Mouse (Mus musculus) liver, postnatal 0 days (tissue): ENCODE data around the gene Etv1. TPM values are rescaled to one million over a fixed set of nuclear protein-coding genes. Genes with fewer than 3 reads are reported as not detected.

Experiments
- ATAC-seq: fragments of 200-750 bp; cut with Nextera tagmentation; 2 replicates; pipeline ENCODE4 v1.8.0; 2017; ENCODE audit warnings: mild to moderate bottlenecking, moderate library complexity
- DNase-seq: peaks from one replicate; pipeline ENCODE4 v3.0.0-alpha.2; 2016
- H3K27ac ChIP-seq: fragments of 300-500 bp; sonication (generic); 2 replicates; pipeline ENCODE4 v1.5.1; 2014; ENCODE audit warnings: antibody characterized with exemption, moderate library complexity, mild to moderate bottlenecking, low read depth
- H3K27me3 ChIP-seq: fragments of 300-500 bp; sonication (generic); 2 replicates; pipeline ENCODE4 v1.6.1; 2014; ENCODE audit warnings: low read length, control low read depth, mixed read lengths; ENCODE audit not compliant: insufficient read depth
- H3K36me3 ChIP-seq: fragments of 300-500 bp; sonication (generic); replicated peaks from 2 replicates; pipeline ENCODE4 v1.6.1; 2014; ENCODE audit warnings: mild to moderate bottlenecking, control low read depth, low read length, moderate library complexity, mixed read lengths; ENCODE audit not compliant: insufficient read depth
- H3K4me1 ChIP-seq: fragments of 300-500 bp; sonication (generic); 2 replicates; pipeline ENCODE4 v1.6.1; 2014; ENCODE audit warnings: antibody characterized with exemption, mild to moderate bottlenecking, control low read depth; ENCODE audit not compliant: insufficient read depth
- H3K4me2 ChIP-seq: fragments of 300-500 bp; sonication (generic); 2 replicates; pipeline ENCODE4 v1.6.1; 2014; ENCODE audit warnings: low read depth, mild to moderate bottlenecking, low read length, moderate library complexity, mixed read lengths
- H3K4me3 ChIP-seq: fragments of 300-500 bp; sonication (generic); 2 replicates; pipeline ENCODE4 v1.5.1; 2014; ENCODE audit warnings: low read depth, low read length
- H3K9ac ChIP-seq: fragments of 300-500 bp; sonication (generic); replicated peaks from 2 replicates; pipeline ENCODE4 v1.6.1; 2014; ENCODE audit warnings: mild to moderate bottlenecking, moderate library complexity
- H3K9me3 ChIP-seq: fragments of 300-500 bp; sonication (generic); 2 replicates; pipeline ENCODE4 v1.6.1; 2016; ENCODE audit warnings: mild to moderate bottlenecking, control low read depth, low read length, mixed read lengths
- CTCF ChIP-seq: sonication (generic); IDR thresholded peaks from 2 replicates; pipeline ENCODE4 v1.5.1; 2016; ENCODE audit warnings: antibody characterized with exemption, low read depth
- EP300 ChIP-seq: IDR thresholded peaks from 2 replicates; pipeline ENCODE4 v1.6.1; 2016; ENCODE audit warnings: antibody characterized with exemption, low read depth, mild to moderate bottlenecking
- WGBS: fragments of 180-500 bp; shearing (Covaris S2); extraction: QIAGEN DNeasy Blood & Tissue Kit; methylation state at CpG from one replicate; pipeline ENCODE4 v1.1.7; 2014; ENCODE audit not compliant: insufficient replicate concordance; 5-methylcytosine and 5-hydroxymethylcytosine counted together
- polyA plus RNA-seq: library from polyadenylated mRNA; unstranded; fragments of >200 nt; fragmentation: Nextera tagmentation; extraction: Ambion mirVana; gene quantifications from 2 replicates; pipeline ENCODE4 v1.2.1, GENCODE M21; 2015

Etv1 gene
- polyA plus RNA-seq, 1 experiment from 2014 or later = 1.1 TPM

DNA sequence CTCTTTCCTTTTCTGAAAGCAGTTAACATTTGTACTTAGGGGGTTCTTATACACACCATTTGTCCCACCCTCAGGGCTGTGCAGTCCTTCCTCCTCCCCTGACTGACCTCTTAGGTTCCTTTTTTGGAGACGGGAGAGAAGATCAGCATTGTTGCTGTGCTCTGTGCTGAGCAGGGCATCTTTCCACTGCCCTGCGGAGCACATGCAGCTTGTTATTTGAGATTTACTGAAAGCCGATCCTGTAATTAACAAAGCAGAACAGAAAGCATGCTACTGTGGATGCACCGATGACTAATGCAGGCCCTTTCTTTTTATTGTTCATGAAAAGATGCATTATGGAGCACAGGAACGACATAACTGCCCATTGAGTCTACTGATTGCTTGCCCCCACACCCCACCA lies 75.1 kb downstream of the Etv1 start:
- Histone ChIP-seq H3K4me3 (no peak overlapping the region), H3K27me3 (no peaks in the 10 kb centered on the region), H3K9ac (no peak overlapping the region), H3K36me3 (no peaks in the 10 kb centered on the region), H3K9me3 (no peaks in the 10 kb centered on the region), H3K27ac (no peak overlapping the region), H3K4me2 (no peak overlapping the region), H3K4me1 (no peaks in the 10 kb centered on the region)
- no peak for ATAC-seq
- 68% methylated on average over 5 of the region's 5 CpGs for WGBS
- no peak for DNase-seq
- TF ChIP-seq CTCF (no peak), EP300 (no peak)

DNA sequence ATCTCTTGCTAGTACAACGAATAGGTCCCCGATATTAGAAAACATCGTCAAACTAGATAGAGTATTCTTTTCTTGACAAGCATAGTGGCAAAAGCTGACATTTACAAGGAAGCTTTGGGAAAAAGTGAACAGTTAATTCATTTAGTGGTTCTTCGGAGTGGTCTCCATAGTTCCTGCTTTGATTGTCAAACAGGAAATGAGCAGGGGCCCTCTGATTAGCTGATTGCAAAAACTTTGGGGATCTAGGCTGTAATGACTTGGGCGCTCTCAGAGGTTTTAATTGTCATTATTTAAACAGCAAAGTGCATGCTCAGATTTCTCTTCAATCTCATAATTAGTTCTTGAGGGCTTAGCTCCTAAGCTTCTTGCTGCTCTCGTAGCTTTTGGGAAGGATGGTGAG lies 75.6 kb downstream of the Etv1 start:
- 68% methylated on average over 6 of the region's 6 CpGs for WGBS
- H3K9me3 ChIP-seq = no peaks in the 10 kb centered on the region
- no peak overlapping the region for H3K4me2 ChIP-seq
- no peaks in the 10 kb centered on the region for H3K36me3 ChIP-seq
- no peak overlapping the region for H3K27ac ChIP-seq
- DNase-seq = no peak
- ATAC-seq = no peak
- no peak for TF ChIP-seq CTCF
- no peak for TF ChIP-seq EP300
- H3K4me1 ChIP-seq = no peaks in the 10 kb centered on the region
- no peak overlapping the region for H3K9ac ChIP-seq
- H3K4me3 ChIP-seq = no peak overlapping the region
- H3K27me3 ChIP-seq = no peaks in the 10 kb centered on the region

DNA sequence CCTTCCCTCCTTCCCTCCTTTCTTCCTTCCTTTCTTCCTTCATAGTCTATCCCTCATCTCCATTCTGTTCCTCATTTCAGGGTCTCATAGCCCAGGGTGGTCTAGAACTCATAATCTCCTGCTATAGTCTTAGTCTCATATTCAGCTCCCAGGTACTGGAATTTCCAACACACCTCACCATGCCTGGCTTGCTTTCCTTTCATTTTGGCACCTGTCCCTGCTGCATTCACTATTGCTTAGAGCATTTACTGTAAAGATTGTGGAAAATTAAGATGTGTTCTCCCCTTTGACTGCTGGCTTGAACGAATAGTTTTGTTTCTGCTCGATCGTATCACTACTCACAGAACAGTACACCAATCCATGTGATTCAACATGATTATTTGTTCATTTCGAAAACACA lies 80.5 kb downstream of the Etv1 start:
- WGBS = 81% methylated on average over 4 of the region's 4 CpGs
- TF ChIP-seq EP300 (no peak), CTCF (no peak)
- Histone ChIP-seq H3K27ac (no peak overlapping the region), H3K9ac (no peak overlapping the region), H3K4me2 (no peak overlapping the region), H3K4me3 (no peak overlapping the region), H3K9me3 (no peaks in the 10 kb centered on the region), H3K4me1 (no peaks in the 10 kb centered on the region), H3K27me3 (no peaks in the 10 kb centered on the region), H3K36me3 (no peaks in the 10 kb centered on the region)
- ATAC-seq (no peak), DNase-seq (no peak)

DNA sequence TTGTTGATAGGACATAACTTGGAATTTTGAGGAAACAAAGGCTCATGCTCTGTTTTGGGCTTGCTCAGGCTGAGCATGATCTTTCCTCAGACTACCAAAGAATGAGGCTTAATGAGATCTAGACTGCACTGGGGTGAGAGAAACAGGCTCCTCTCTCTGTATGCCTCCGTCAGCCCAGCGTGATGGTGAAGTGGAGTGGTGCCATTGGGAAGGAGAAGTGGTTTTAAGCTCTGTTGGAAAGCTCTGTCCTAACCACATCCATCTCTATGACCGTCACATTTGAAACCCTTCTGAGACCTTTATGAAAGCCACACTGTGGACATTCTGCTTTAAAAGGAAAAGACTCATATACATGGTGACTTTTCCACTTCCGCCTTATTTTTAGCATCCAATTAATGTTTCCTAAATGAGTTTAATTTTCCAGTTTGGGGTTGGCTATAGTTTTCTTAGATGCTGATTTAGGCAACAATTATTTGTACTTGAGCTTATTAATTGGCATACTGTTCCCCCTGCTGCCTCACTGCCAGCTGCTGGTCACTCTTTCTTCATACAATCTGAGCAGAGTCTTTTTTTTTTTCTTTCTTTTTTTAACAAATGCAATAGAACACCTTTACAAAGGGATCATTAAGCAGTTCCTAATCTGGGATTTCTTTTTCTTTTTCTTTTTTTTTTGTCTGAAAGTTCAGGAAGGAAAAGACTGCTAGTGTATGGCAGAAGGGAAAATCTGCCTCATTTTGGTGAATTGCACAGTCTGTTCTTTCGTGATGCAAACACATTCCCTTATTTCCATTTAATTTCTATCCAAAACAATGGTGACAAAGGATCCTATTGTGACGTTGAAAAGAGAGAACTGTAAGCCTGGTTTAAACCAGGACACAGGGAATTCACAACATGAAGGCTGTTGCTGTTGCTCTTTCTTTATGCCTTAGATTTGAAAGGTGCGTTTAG lies 81.3 kb downstream of the Etv1 start:
- ATAC-seq = no peak
- Histone ChIP-seq H3K27ac (no peak overlapping the region), H3K36me3 (no peaks in the 10 kb centered on the region), H3K9me3 (no peaks in the 10 kb centered on the region), H3K27me3 (no peaks in the 10 kb centered on the region), H3K4me2 (no peak overlapping the region), H3K4me3 (no peak overlapping the region), H3K9ac (no peak overlapping the region), H3K4me1 (no peaks in the 10 kb centered on the region)
- no peak for DNase-seq
- TF ChIP-seq EP300 (no peak), CTCF (no peak)
- WGBS = 70% methylated on average over 7 of the region's 7 CpGs

DNA sequence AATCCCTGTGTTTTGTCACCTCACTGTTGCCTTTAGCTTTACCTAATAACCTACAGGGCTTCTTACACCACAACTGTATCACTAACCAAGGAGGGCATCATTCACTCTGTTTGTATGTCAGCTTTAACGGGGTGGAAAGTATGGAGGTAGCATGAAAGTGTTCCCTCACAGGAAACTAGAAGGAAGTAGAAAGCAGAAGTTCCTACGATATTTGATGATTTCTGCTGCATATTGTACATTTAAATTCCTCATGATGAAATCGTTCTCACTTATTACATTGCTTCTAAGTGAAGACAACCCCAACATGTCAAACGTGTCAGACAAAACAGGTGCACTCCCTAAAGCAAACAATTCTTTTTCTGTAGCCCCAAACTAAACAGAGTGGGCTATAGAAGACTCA lies 84.2 kb downstream of the Etv1 start:
- peak overlapping the region; percentile 51; the same call in 1 of the 2 replicates for H3K27ac ChIP-seq
- no peaks in the 10 kb centered on the region for H3K9me3 ChIP-seq
- no peaks in the 10 kb centered on the region for H3K27me3 ChIP-seq
- peak overlapping the region; percentile 22; the same call in 1 of the 2 replicates for H3K4me2 ChIP-seq
- TF ChIP-seq EP300 = no peak
- no peak for TF ChIP-seq CTCF
- peak; percentile 23; the same call in 1 of the 2 replicates for ATAC-seq
- H3K4me1 ChIP-seq = no peaks in the 10 kb centered on the region
- no peak overlapping the region for H3K9ac ChIP-seq
- WGBS = 31% methylated on average over 4 of the region's 4 CpGs
- H3K36me3 ChIP-seq = no peaks in the 10 kb centered on the region
- no peak overlapping the region for H3K4me3 ChIP-seq
- no peak for DNase-seq

DNA sequence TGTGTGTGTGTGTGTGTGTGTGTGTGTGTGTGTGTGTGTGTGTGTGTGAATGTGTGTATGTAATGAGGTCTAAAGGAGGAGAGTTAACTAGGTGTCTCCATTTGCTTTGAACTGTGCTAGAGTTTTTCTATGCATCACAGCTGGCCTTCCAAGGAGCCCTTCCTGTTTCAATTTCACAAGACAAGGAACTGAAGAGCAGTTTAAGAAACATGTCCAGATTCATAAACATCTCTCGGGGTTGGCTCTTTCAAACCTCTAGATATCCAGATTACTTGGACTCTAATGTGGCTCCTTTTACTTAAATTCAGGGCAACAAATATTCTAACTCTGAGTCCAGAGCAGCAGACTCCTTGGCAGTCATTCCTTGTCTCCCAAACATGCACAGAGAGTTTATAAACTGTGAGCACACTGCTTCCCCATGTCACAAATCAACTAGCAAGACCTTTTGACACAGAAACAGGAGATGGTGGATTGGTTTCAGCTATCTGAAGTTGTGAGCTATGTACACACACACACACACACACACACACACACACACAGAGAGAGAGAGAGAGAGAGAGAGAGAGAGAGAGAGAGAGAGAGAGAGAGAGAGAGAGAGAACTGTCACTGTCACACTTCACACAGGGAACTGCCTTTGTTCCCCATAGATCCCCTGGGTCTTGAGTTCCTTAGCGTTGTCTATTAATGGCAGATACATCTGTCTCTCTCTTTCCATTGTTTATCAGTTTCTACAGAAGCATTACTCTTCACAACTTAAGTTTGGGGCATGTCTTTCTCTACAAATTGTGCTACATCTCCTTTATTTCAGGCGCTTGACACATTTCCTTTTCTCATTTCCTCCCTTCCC lies 85.0 kb downstream of the Etv1 start:
- H3K27ac ChIP-seq = peak overlapping the region; percentile 51
- ATAC-seq (peak; percentile 53), DNase-seq (no peak)
- H3K36me3 ChIP-seq = no peaks in the 10 kb centered on the region
- 40% methylated on average over 3 of the region's 3 CpGs for WGBS
- H3K4me3 ChIP-seq = no peak overlapping the region
- H3K4me1 ChIP-seq = no peaks in the 10 kb centered on the region
- H3K27me3 ChIP-seq = no peaks in the 10 kb centered on the region
- no peak overlapping the region for H3K9ac ChIP-seq
- peak overlapping the region; percentile 27; the same call in 1 of the 2 replicates for H3K4me2 ChIP-seq
- no peak for TF ChIP-seq CTCF
- TF ChIP-seq EP300 = no peak; the same call in 1 of the 2 replicates
- H3K9me3 ChIP-seq = no peaks in the 10 kb centered on the region
